Mouse (Mus musculus): ENCODE results near the gene Stoml2. TPM values are rescaled to one million over a fixed set of nuclear protein-coding genes. Genes with fewer than 3 reads are reported as not detected.

Gene Stoml2
- total and polyA plus RNA-seq, 3 experiments, result 97.3 to 114 (median 101) TPM

DNA sequence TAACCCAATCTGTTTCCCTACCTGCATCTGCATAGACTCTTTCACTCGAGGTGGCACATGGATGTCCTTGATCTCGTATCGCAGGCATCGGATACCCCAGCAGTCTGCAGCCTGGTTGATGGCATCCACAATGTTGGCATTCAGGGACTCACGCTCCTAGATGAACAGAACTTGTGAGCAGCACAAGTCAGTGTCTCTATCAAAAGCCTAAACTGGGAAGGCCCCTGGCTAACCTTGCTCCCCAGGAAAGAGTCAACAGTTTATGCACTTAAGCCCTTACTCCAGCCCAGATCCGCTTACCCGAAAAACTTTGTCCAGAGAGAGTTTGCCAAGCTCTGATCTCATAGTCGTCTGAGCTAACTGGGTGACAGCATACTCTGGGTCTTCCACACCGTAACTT is 1.8 kb downstream of the Stoml2 start:
- WGBS, result 88% methylated on average over 9 of the region's 9 CpGs
- Histone ChIP-seq H3K79me2 (replicated peaks; ENCODE audit: control insufficient read depth, insufficient read depth, low read length) (no peaks in the 10 kb centered on the region; the same call in 1 of the 2 replicates), H3K9ac (ENCODE audit: low read depth, low read length) (no peak overlapping the region), H3K36me3 (ENCODE audit: control insufficient read depth, insufficient read depth, low read length) (no peaks in the 10 kb centered on the region), H3K27me3 (ENCODE audit: control insufficient read depth, insufficient read depth, low read length) (no peaks in the 10 kb centered on the region), H3K4me3 (no peak overlapping the region), H3K27ac (no peak overlapping the region), H3K4me1 (ENCODE audit: control insufficient read depth, insufficient read depth, low read length) (peaks cover 7% of the 10 kb centered on the region)
- intact Hi-C loops (cut with DNase I), result no loop called here
- no peak for DNase-seq
- TF ChIP-seq CTCF (IDR thresholded peaks at IDR 0.05), result no peak
- TF ChIP-seq EP300 (IDR thresholded peaks at IDR 0.05; ENCODE audit: insufficient read depth, low read depth, low read length), result no peak
- TF ChIP-seq POLR2A (IDR thresholded peaks at IDR 0.05; ENCODE audit: insufficient read depth, low read depth, low read length), result no peak

DNA sequence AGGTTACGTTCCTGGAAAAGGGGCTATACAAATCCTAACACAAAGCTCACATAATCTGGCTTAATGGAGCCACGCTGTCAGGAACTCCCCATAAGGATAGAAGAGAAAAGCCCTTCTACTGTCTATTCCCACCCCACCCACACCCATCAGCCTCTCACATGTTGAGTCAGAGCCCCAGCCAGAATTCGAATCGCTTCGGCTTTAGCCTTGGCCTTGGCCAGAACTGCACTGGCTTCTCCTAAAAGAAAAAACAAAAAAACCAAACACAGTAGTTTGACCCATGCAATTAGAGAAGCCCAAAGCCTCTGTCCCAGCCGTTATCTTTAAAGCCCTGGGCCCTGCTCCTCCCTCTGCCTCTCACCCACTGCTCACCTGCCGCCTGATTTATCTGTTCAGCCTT is 2.4 kb downstream of the Stoml2 start:
- no peak overlapping the region for H3K27ac ChIP-seq
- no peaks in the 10 kb centered on the region for H3K36me3 ChIP-seq (ENCODE audit: control insufficient read depth, insufficient read depth, low read length)
- H3K4me3 ChIP-seq, result no peak overlapping the region
- H3K79me2 ChIP-seq (replicated peaks; ENCODE audit: control insufficient read depth, insufficient read depth, low read length), result no peaks in the 10 kb centered on the region; the same call in 1 of the 2 replicates
- intact Hi-C loops (cut with DNase I), result no loop called here
- no peak overlapping the region for H3K9ac ChIP-seq (ENCODE audit: low read depth, low read length)
- no peak for DNase-seq
- peaks cover 7% of the 10 kb centered on the region for H3K4me1 ChIP-seq (ENCODE audit: control insufficient read depth, insufficient read depth, low read length)
- TF ChIP-seq EP300 (IDR thresholded peaks at IDR 0.05; ENCODE audit: insufficient read depth, low read depth, low read length), result no peak
- TF ChIP-seq POLR2A (IDR thresholded peaks at IDR 0.05; ENCODE audit: insufficient read depth, low read depth, low read length), result no peak
- no peak for TF ChIP-seq CTCF (IDR thresholded peaks at IDR 0.05)
- no peaks in the 10 kb centered on the region for H3K27me3 ChIP-seq (ENCODE audit: control insufficient read depth, insufficient read depth, low read length)
- 95% methylated on average over 7 of the region's 7 CpGs for WGBS

DNA sequence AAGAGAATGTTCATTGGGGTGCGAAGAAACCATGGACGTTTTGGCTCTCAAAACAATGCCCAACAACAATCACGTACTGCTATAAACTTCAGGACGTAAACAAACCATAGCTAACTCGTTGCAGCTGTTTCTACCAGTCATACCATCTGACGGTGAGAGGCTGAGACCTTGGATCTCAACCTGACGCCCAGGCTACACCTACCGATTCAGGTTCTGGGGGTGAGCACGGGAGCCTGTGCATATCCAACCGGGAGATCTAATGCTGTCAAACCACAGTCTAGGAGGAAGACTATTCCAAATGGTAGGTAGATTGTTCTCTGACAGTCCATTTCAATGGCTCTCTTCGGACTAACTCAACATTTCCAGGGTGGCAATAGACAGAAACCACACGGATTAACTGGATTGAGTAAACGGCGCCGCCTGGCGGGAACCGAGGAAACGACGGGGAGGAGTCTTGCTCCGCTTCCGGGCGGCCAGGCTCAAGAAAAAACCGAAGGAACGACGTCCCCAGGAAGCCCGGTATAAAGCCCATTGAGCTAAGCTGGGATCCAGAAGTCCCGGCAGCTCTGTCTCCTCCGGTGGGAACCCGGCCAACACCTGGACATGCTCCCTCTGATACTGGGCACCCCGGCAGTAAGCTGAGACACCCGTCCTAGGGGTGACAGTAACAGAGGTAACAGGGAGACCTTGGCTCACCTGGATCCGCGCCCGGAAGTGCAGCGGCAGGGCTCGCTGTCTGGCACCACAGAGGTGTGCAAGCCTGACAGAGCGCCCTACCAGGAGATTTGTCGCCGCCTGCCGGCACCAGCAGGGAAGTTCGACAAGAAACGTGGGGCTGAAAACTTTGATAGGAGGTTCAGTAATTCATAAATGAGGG is 6.2 kb downstream of the Stoml2 start, which contains the start of gene Pigo:
TSS of gene Pigo (minus strand) at position 736 of the 877 bp plus-strand sequence.
- peaks cover 5% of the 10 kb centered on the region; the same call in 1 of the 2 replicates for H3K4me1 ChIP-seq (ENCODE audit: control insufficient read depth, insufficient read depth, low read length)
- intact Hi-C loops (cut with DNase I), result loop anchor here (1.0 kb wide), 1 partner anchor 20 kb away; no protein-coding TSS in a partner anchor
- peak; percentile 93 to 94 for DNase-seq
- H3K27ac ChIP-seq, result peak within 1 kb of the TSS; percentile 91
- H3K27me3 ChIP-seq (ENCODE audit: control insufficient read depth, insufficient read depth, low read length), result no peaks in the 10 kb centered on the region
- no peaks in the 10 kb centered on the region for H3K36me3 ChIP-seq (ENCODE audit: control insufficient read depth, insufficient read depth, low read length)
- TF ChIP-seq EP300 (IDR thresholded peaks at IDR 0.05; ENCODE audit: insufficient read depth, low read depth, low read length) (no peak; the same call in 1 of the 2 replicates), POLR2A (IDR thresholded peaks at IDR 0.05; ENCODE audit: insufficient read depth, low read depth, low read length) (peak; percentile 75), CTCF (IDR thresholded peaks at IDR 0.05) (peak; percentile 74)
- H3K79me2 ChIP-seq (replicated peaks; ENCODE audit: control insufficient read depth, insufficient read depth, low read length), result no peaks in the 10 kb centered on the region
- H3K9ac ChIP-seq (ENCODE audit: low read depth, low read length), result peak within 1 kb of the TSS; percentile 76
- WGBS, result 7% methylated on average over 42 of the region's 42 CpGs
- H3K4me3 ChIP-seq, result peak within 1 kb of the TSS; percentile 58

DNA sequence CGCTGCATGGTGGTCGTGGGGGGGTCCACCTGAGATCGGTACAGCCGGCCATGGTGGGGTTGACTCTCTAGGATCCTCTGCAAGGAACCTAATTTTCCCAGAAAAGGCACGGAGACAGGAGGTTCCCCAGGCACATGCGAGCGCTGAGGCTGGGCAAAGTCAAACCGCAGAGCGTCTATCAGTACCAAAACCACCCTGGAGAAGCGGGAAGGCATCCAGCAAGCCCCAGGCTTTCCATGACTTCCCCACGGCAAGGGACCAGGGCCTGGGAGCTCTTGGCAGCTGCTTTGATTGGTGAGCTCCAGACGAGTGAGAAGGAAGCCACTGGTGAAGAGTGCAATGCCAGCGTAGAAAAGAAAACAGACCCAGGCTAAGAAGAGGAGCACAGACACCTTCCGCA is 6.8 kb downstream of the Stoml2 start:
- no peaks in the 10 kb centered on the region for H3K27me3 ChIP-seq (ENCODE audit: control insufficient read depth, insufficient read depth, low read length)
- intact Hi-C loops (cut with DNase I), result loop anchor here (1.0 kb wide), 1 partner anchor 19 kb away; no protein-coding TSS in a partner anchor
- no peak overlapping the region for H3K9ac ChIP-seq (ENCODE audit: low read depth, low read length)
- H3K4me3 ChIP-seq, result peak overlapping the region; percentile 58
- H3K27ac ChIP-seq, result peak overlapping the region; percentile 91; the same call in 1 of the 2 replicates
- 76% methylated on average over 14 of the region's 14 CpGs for WGBS
- TF ChIP-seq EP300 (IDR thresholded peaks at IDR 0.05; ENCODE audit: insufficient read depth, low read depth, low read length) (no peak), CTCF (IDR thresholded peaks at IDR 0.05) (no peak), POLR2A (IDR thresholded peaks at IDR 0.05; ENCODE audit: insufficient read depth, low read depth, low read length) (no peak)
- H3K4me1 ChIP-seq (ENCODE audit: control insufficient read depth, insufficient read depth, low read length), result peaks cover 3% of the 10 kb centered on the region; the same call in 1 of the 2 replicates
- H3K36me3 ChIP-seq (ENCODE audit: control insufficient read depth, insufficient read depth, low read length), result no peaks in the 10 kb centered on the region
- H3K79me2 ChIP-seq (replicated peaks; ENCODE audit: control insufficient read depth, insufficient read depth, low read length), result no peaks in the 10 kb centered on the region
- no peak for DNase-seq

DNA sequence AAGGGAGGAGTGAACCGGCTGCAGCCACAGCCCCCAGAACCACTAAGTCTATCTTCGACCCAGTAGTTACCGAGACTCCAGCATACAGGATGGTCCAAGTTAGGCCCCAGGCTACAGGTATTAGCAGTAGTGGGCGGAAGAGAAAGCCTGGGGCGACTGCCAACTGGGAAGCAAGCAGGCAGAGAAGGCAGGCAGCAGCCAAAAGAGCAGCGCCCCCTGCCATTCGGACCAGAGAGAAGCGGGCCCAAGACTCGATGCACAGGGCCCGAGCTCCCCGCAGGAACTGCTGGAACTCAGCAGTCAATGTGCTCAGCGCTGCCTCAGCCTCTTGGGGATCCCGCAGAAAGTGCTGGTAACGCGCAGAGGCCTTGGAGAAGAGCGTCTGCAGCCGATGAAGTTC is 10.2 kb downstream of the Stoml2 start:
- WGBS, result 81% methylated on average over 17 of the region's 17 CpGs
- H3K9ac ChIP-seq (ENCODE audit: low read depth, low read length), result no peak overlapping the region
- intact Hi-C loops (cut with DNase I), result no loop called here
- H3K4me3 ChIP-seq, result no peak overlapping the region
- no peaks in the 10 kb centered on the region for H3K27me3 ChIP-seq (ENCODE audit: control insufficient read depth, insufficient read depth, low read length)
- H3K27ac ChIP-seq, result no peak overlapping the region
- no peak for DNase-seq
- TF ChIP-seq EP300 (IDR thresholded peaks at IDR 0.05; ENCODE audit: insufficient read depth, low read depth, low read length), result no peak
- no peak for TF ChIP-seq POLR2A (IDR thresholded peaks at IDR 0.05; ENCODE audit: insufficient read depth, low read depth, low read length)
- no peak for TF ChIP-seq CTCF (IDR thresholded peaks at IDR 0.05)
- peaks cover 3% of the 10 kb centered on the region; the same call in 1 of the 2 replicates for H3K4me1 ChIP-seq (ENCODE audit: control insufficient read depth, insufficient read depth, low read length)
- no peaks in the 10 kb centered on the region for H3K79me2 ChIP-seq (replicated peaks; ENCODE audit: control insufficient read depth, insufficient read depth, low read length)
- no peaks in the 10 kb centered on the region for H3K36me3 ChIP-seq (ENCODE audit: control insufficient read depth, insufficient read depth, low read length)

DNA sequence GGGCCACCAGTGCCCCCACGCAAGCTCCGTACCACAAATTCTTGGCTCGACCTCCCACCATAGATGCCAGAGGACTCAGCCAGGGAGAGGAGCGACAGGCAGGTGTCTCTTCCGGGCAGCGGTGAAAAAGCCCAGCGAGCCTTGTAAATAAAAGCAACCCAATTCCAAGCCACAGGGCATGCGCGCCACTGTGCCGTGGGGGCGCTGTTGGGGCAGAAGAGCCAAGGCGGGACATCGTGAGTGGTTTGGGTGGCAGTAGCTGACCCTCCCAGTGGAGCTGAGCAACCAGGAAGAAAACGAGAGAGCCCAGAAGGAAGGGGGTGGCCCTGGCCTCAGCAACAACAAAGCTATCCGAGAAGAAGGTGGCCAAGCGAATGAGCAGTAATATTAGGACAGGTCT is 10.6 kb downstream of the Stoml2 start:
- no peak overlapping the region for H3K27ac ChIP-seq
- no peak for TF ChIP-seq POLR2A (IDR thresholded peaks at IDR 0.05; ENCODE audit: insufficient read depth, low read depth, low read length)
- TF ChIP-seq CTCF (IDR thresholded peaks at IDR 0.05), result no peak
- TF ChIP-seq EP300 (IDR thresholded peaks at IDR 0.05; ENCODE audit: insufficient read depth, low read depth, low read length), result no peak
- H3K4me3 ChIP-seq, result no peak overlapping the region
- 88% methylated on average over 16 of the region's 16 CpGs for WGBS
- DNase-seq, result no peak
- peaks cover 3% of the 10 kb centered on the region; the same call in 1 of the 2 replicates for H3K4me1 ChIP-seq (ENCODE audit: control insufficient read depth, insufficient read depth, low read length)
- H3K36me3 ChIP-seq (ENCODE audit: control insufficient read depth, insufficient read depth, low read length), result no peaks in the 10 kb centered on the region
- intact Hi-C loops (cut with DNase I), result no loop called here
- no peak overlapping the region for H3K9ac ChIP-seq (ENCODE audit: low read depth, low read length)
- no peaks in the 10 kb centered on the region for H3K79me2 ChIP-seq (replicated peaks; ENCODE audit: control insufficient read depth, insufficient read depth, low read length)
- H3K27me3 ChIP-seq (ENCODE audit: control insufficient read depth, insufficient read depth, low read length), result no peaks in the 10 kb centered on the region
